Mouse (Mus musculus) liver, embryonic 14.5 days (tissue): ENCODE results near the gene Sec61a2. TPM values are rescaled to one million over a fixed set of nuclear protein-coding genes. Genes with fewer than 3 reads are reported as not detected.

ENCODE experiments used
- ATAC-seq: fragments of 200-750 bp; cut with Nextera tagmentation; 2 replicates; pipeline ENCODE4 v1.8.0; 2017; ENCODE audit warnings: moderate number of reproducible peaks, mild to moderate bottlenecking, moderate library complexity; ENCODE audit not compliant: insufficient read depth
- DNase-seq, 3 experiments: peaks; one replicate each; pipeline ENCODE4 v3.0.0-alpha.2; 2012 to 2013; ENCODE audit warnings: low read depth in 3 of 3, low spot score in 3 of 3
- H3K27ac ChIP-seq: fragments of 300-500 bp; sonication (generic); 2 replicates; pipeline ENCODE4 v1.5.1; 2014; ENCODE audit warnings: moderate library complexity, mild to moderate bottlenecking, control low read depth, inconsistent platforms
- H3K27me3 ChIP-seq: fragments of 300-500 bp; sonication (generic); 2 replicates; pipeline ENCODE4 v1.6.1; 2014; ENCODE audit warnings: mild to moderate bottlenecking, low read length, moderate library complexity; ENCODE audit not compliant: control insufficient read depth, insufficient read depth
- H3K36me3 ChIP-seq: fragments of 300-500 bp; sonication (generic); replicated peaks from 2 replicates; pipeline ENCODE4 v1.6.1; 2014; ENCODE audit warnings: low read depth; ENCODE audit not compliant: control insufficient read depth, insufficient read depth
- H3K4me1 ChIP-seq, 2 experiments: fragments of 200-500 bp in 1 of 2; fragments of 300-500 bp in 1 of 2; sonication (generic) in 1 of 2; replicated peaks; 2 replicates each; pipeline ENCODE4 v1.6.1; 2012 to 2014; ENCODE audit warnings: antibody characterized with exemption in 1 of 2, inconsistent platforms in 1 of 2, low read length in 1 of 2; ENCODE audit not compliant: control insufficient read depth in 2 of 2, insufficient read depth in 2 of 2
- H3K4me2 ChIP-seq: fragments of 300-500 bp; sonication (generic); 2 replicates; pipeline ENCODE4 v1.6.1; 2014; ENCODE audit warnings: low read depth, mild to moderate bottlenecking, control low read depth, moderate library complexity
- H3K4me3 ChIP-seq, 2 experiments: fragments of 200-500 bp in 1 of 2; fragments of 300-500 bp in 1 of 2; sonication (generic) in 1 of 2; 2 replicates each; pipeline ENCODE4 v1.5.1; 2012 to 2014; ENCODE audit warnings: low read depth in 2 of 2, low read length in 2 of 2, mild to moderate bottlenecking in 2 of 2, control low read depth in 1 of 2, inconsistent platforms in 1 of 2, moderate library complexity in 1 of 2; ENCODE audit not compliant: insufficient read depth in 1 of 2
- H3K9ac ChIP-seq: fragments of 300-500 bp; sonication (generic); replicated peaks from 2 replicates; pipeline ENCODE4 v1.6.1; 2014; ENCODE audit warnings: mild to moderate bottlenecking, control low read depth, moderate library complexity
- H3K9me3 ChIP-seq: fragments of 300-500 bp; sonication (generic); 2 replicates; pipeline ENCODE4 v1.6.1; 2016; ENCODE audit warnings: low read length, mixed read lengths; ENCODE audit not compliant: control insufficient read depth
- CTCF ChIP-seq: IDR thresholded peaks from 2 replicates; pipeline ENCODE4 v1.5.1; 2016; ENCODE audit warnings: antibody characterized with exemption, low read depth, control low read depth
- EP300 ChIP-seq: IDR thresholded peaks from 2 replicates; pipeline ENCODE4 v1.6.1; 2016; ENCODE audit warnings: antibody characterized with exemption, low read depth
- WGBS: fragments of 180-500 bp; shearing (Covaris S2); extraction: QIAGEN DNeasy Blood & Tissue Kit; methylation state at CpG from one replicate; pipeline ENCODE4 v1.1.7; 2014; ENCODE audit not compliant: insufficient replicate concordance; 5-methylcytosine and 5-hydroxymethylcytosine counted together
- polyA plus RNA-seq, 2 experiments: library from polyadenylated mRNA; depleted of rRNA in 1 of 2; stranded (reverse) in 1 of 2; unstranded in 1 of 2; fragments of >200 nt; fragmentation: Nextera tagmentation in 1 of 2; extraction: Ambion mirVana in 1 of 2; gene quantifications; 2 replicates each; pipeline versions ENCODE4 v1.2.1 to v1.2.3; 2012 to 2014

Sec61a2 gene
- polyA plus RNA-seq, 2 experiments = 10.3 to 18.1 TPM

GRCm38 (mm10) chr2:5900145-5900544 is 4.9 kb upstream of the Sec61a2 start:
- DNase-seq (no peak), ATAC-seq (no peak)
- no peak overlapping the region for H3K27ac ChIP-seq
- H3K4me2 ChIP-seq = no peak overlapping the region
- H3K9me3 ChIP-seq = no peaks in the 10 kb centered on the region
- WGBS = 60% methylated on average over 5 of the region's 5 CpGs
- no peaks in the 10 kb centered on the region for H3K27me3 ChIP-seq
- H3K36me3 ChIP-seq = no peaks in the 10 kb centered on the region
- H3K4me3 ChIP-seq = no peak overlapping the region
- TF ChIP-seq EP300 (no peak), CTCF (peak; percentile 71)
- H3K4me1 ChIP-seq = no peaks in the 10 kb centered on the region; a peak in 1 of 4 replicates
- H3K9ac ChIP-seq = no peak overlapping the region

GRCm38 (mm10) chr2:5894296-5894695 is 936 bp downstream of the Sec61a2 start:
- Histone ChIP-seq H3K27me3 (no peaks in the 10 kb centered on the region), H3K36me3 (peaks cover 2% of the 10 kb centered on the region; the same call in 1 of the 2 replicates), H3K4me1 (peaks cover 11 to 12% of the 10 kb centered on the region in 2 experiments), H3K4me3 (peak overlapping the region; percentile 47 to 66), H3K27ac (no peak overlapping the region; the same call in 1 of the 2 replicates), H3K9me3 (no peaks in the 10 kb centered on the region), H3K4me2 (peak overlapping the region; percentile 84), H3K9ac (peak overlapping the region; percentile 75)
- DNase-seq (no peak), ATAC-seq (no peak)
- 42% methylated on average over 11 of the region's 11 CpGs for WGBS
- no peak for TF ChIP-seq EP300
- TF ChIP-seq CTCF = no peak

- no peak for ATAC-seq
- WGBS = 68% methylated on average over 2 of the region's 2 CpGs
Measured at GRCm38 (mm10) chr2:5889412-5889811, 5.8 kb downstream of the Sec61a2 start.

GRCm38 (mm10) chr2:5888865-5889264 is 6.4 kb downstream of the Sec61a2 start:
- Histone ChIP-seq H3K4me3 (no peak overlapping the region), H3K4me2 (no peak overlapping the region), H3K36me3 (peaks cover 6% of the 10 kb centered on the region), H3K27ac (no peak overlapping the region), H3K9me3 (no peaks in the 10 kb centered on the region), H3K4me1 (peaks cover 9 to 10% of the 10 kb centered on the region in 2 experiments), H3K27me3 (no peaks in the 10 kb centered on the region), H3K9ac (no peak overlapping the region)
- DNase-seq = no peak
- TF ChIP-seq EP300 (no peak), CTCF (no peak)
- no peak for ATAC-seq
- WGBS = 57% methylated on average over 5 of the region's 5 CpGs

More at GRCm38 (mm10) chr2:5889412-5889811, 5.8 kb downstream of the Sec61a2 start:
- DNase-seq = no peak
- Histone ChIP-seq H3K9me3 (no peaks in the 10 kb centered on the region), H3K27me3 (no peaks in the 10 kb centered on the region), H3K36me3 (peaks cover 6% of the 10 kb centered on the region), H3K4me3 (no peak overlapping the region), H3K4me1 (peaks cover 12 to 14% of the 10 kb centered on the region in 2 experiments), H3K4me2 (no peak overlapping the region), H3K27ac (no peak overlapping the region), H3K9ac (no peak overlapping the region; the same call in 1 of the 2 replicates)
- no peak for TF ChIP-seq EP300

DNA sequence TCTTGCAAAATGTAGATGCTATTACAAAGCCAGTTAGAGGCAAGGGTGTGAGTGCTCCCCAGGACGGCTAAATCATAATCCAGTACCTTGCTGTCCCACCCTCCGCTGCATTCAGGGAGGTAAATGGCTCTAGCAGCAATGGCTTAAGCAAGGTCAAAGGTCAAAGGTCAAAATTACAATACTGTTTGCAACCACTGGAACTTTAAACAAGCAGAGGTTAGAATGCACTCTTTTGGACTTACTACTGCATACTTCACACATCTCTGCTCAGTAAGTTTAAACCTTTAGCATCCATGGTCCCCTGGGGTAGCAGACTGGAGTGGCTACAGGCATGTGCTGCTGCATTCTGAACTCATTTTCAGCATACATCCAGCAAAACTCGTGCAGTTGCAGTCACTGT is 17.8 kb downstream of the Sec61a2 start:
- WGBS = 67% methylated on average over 3 of the region's 3 CpGs
- no peak overlapping the region for H3K9ac ChIP-seq
- H3K4me2 ChIP-seq = no peak overlapping the region
- H3K27ac ChIP-seq = no peak overlapping the region
- no peaks in the 10 kb centered on the region for H3K9me3 ChIP-seq
- H3K36me3 ChIP-seq = peaks cover 33% of the 10 kb centered on the region
- ATAC-seq (no peak), DNase-seq (no peak)
- H3K27me3 ChIP-seq = no peaks in the 10 kb centered on the region
- no peak overlapping the region for H3K4me3 ChIP-seq
- H3K4me1 ChIP-seq = peaks cover 0 to 4% of the 10 kb centered on the region in 2 experiments; a peak in 1 of 4 replicates
- TF ChIP-seq EP300 (no peak), CTCF (no peak)
